In genomic region chr11:4594608-4595500, GRCm38 (mm10) we compare ENCODE assay signal across 8 mouse cellular contexts. TPM values are rescaled to one million over a fixed set of nuclear protein-coding genes. Genes with fewer than 3 reads are reported as not detected.
DNase-seq lines count a peak whose midpoint lies in the region; ATAC-seq and TF ChIP-seq lines count a peak whose summit lies in the region.

Gene Mtmr3, minus strand, starts transcription at chr11:4594863.

- H3K4me1 ChIP-seq in G1E (ENCODE audit: insufficient read depth, low read depth, low read length) = peaks cover 36% of the 10 kb centered on the region
- H3K4me1 ChIP-seq in forebrain, postnatal 0 days (ENCODE audit: insufficient read depth) = peaks cover 10% of the 10 kb centered on the region; the same call in 1 of the 2 replicates
- peaks cover 18% of the 10 kb centered on the region for H3K4me1 ChIP-seq in lung, embryonic 15.5 days

- H3K27me3 ChIP-seq in G1E (ENCODE audit: insufficient read depth, low read length) = no peaks in the 10 kb centered on the region
- no peaks in the 10 kb centered on the region for H3K27me3 ChIP-seq in forebrain, postnatal 0 days (ENCODE audit: insufficient read depth, low read length)
- no peaks in the 10 kb centered on the region for H3K27me3 ChIP-seq in lung, embryonic 15.5 days

- no peaks in the 10 kb centered on the region for H3K9me3 ChIP-seq in G1E (replicated peaks)
- no peaks in the 10 kb centered on the region for H3K9me3 ChIP-seq in forebrain, postnatal 0 days (ENCODE audit: low read length)
- no peaks in the 10 kb centered on the region for H3K9me3 ChIP-seq in lung, embryonic 15.5 days

- peak; percentile 92 for DNase-seq in G1E (ENCODE audit: low spot score)
- peak; percentile 93 to 97 for DNase-seq in cerebellum, adult 18-20 months
- peak; percentile 96 for DNase-seq in forebrain, postnatal 0 days
- DNase-seq in heart, postnatal 4 days = peak; percentile 98
- DNase-seq in layer of hippocampus, adult 8-10 months (ENCODE audit: low spot score in 2 of 2) = peak; percentile 77 to 85
- peak; percentile 91 for DNase-seq in ovary, adult 18-20 months (ENCODE audit: low spot score)
- DNase-seq in thymus, postnatal 0 days (ENCODE audit: low spot score) = peak; percentile 97

- TF ChIP-seq CTCF in G1E (IDR thresholded peaks at IDR 0.05; ENCODE audit: low read depth, low read length) = no peak
- no peak for TF ChIP-seq CTCF in forebrain, postnatal 0 days (IDR thresholded peaks at IDR 0.05; ENCODE audit: low read depth)

- 7% methylated on average over 41 of the region's 53 CpGs for WGBS in forebrain, postnatal 0 days
- WGBS in lung, embryonic 15.5 days = 4% methylated on average over 48 of the region's 53 CpGs

- H3K4me3 ChIP-seq in G1E (ENCODE audit: low read depth, low read length) = peak within 1 kb of the TSS; percentile 87
- peak within 1 kb of the TSS; percentile 94 for H3K4me3 ChIP-seq in forebrain, postnatal 0 days (ENCODE audit: low read depth, low read length)
- H3K4me3 ChIP-seq in lung, embryonic 15.5 days = peak within 1 kb of the TSS; percentile 72

- H3K36me3 ChIP-seq in G1E (replicated peaks) = peaks cover 4% of the 10 kb centered on the region
- no peaks in the 10 kb centered on the region for H3K36me3 ChIP-seq in forebrain, postnatal 0 days (ENCODE audit: insufficient read depth)
- no peaks in the 10 kb centered on the region for H3K36me3 ChIP-seq in lung, embryonic 15.5 days

- ATAC-seq in G1E (ENCODE audit: extremely low read depth, insufficient number of reproducible peaks, low FRiP score, poor library complexity, severe bottlenecking) = peak; percentile 73
- peak; percentile 89 for ATAC-seq in forebrain, postnatal 0 days
- ATAC-seq in lung, embryonic 15.5 days (ENCODE audit: borderline replicate concordance, extremely low read depth, low FRiP score, low TSS enrichment) = peak; percentile 93

- H3K9ac ChIP-seq in forebrain, postnatal 0 days = peak within 1 kb of the TSS; percentile 96
- H3K9ac ChIP-seq in lung, embryonic 15.5 days = peak within 1 kb of the TSS; percentile 93

- H3K4me2 ChIP-seq in forebrain, postnatal 0 days (ENCODE audit: low read depth) = peak within 1 kb of the TSS; percentile 59
- H3K4me2 ChIP-seq in lung, embryonic 15.5 days = peak within 1 kb of the TSS; percentile 58

- H3K27ac ChIP-seq in forebrain, postnatal 0 days (ENCODE audit: low read depth, low read length) = peak within 1 kb of the TSS; percentile 96
- peak within 1 kb of the TSS; percentile 87 for H3K27ac ChIP-seq in lung, embryonic 15.5 days

RNA-seq across cellular contexts. Expression of gene Mtmr3, which starts in this region (rescaled TPM):
- 56.1 and 68.9 TPM in 2 replicates for total RNA-seq in G1E (2014; fragmentation: Nextera tagmentation)
- total RNA-seq in G1E (2017) = 81.4 and 81.9 TPM in 2 replicates
- polyA plus RNA-seq in G1E (2012) = 21.7 and 26.4 TPM in 2 replicates
- total RNA-seq in forebrain, postnatal 0 days (2014; rRNA removed) = 81.6 and 93.4 TPM in 2 replicates
- 21.4 and 28.4 TPM in 2 replicates for polyA plus RNA-seq in forebrain, postnatal 0 days (2015; fragmentation: Nextera tagmentation; extraction: Ambion mirVana)
- 10 to 100 TPM; 54.1 to 54.3 TPM for total RNA-seq in heart, postnatal 4 days (2021)
- total RNA-seq in layer of hippocampus, adult 8-10 months (2022) = 10 to 100 TPM; 68.7 to 78.6 (median 73.5) TPM
- polyA plus RNA-seq in lung, embryonic 15.5 days (2015; fragmentation: Nextera tagmentation; extraction: Ambion mirVana) = 24.3 and 25.4 TPM in 2 replicates
- polyA plus RNA-seq in thymus, postnatal 0 days (2015; fragmentation: Nextera tagmentation; extraction: Ambion mirVana) = 23.4 and 23.6 TPM in 2 replicates

Comparison
In these comparisons a context has a peak if more than half of its experiments do, and no peak if none do; other contexts are left out.
1. Peak in every context shown above with its lines: DNase-seq, ATAC-seq, H3K4me3 ChIP-seq and H3K27ac ChIP-seq.